Mouse (Mus musculus): ENCODE data around the gene Alox5ap.

The Alox5ap gene

DNA sequence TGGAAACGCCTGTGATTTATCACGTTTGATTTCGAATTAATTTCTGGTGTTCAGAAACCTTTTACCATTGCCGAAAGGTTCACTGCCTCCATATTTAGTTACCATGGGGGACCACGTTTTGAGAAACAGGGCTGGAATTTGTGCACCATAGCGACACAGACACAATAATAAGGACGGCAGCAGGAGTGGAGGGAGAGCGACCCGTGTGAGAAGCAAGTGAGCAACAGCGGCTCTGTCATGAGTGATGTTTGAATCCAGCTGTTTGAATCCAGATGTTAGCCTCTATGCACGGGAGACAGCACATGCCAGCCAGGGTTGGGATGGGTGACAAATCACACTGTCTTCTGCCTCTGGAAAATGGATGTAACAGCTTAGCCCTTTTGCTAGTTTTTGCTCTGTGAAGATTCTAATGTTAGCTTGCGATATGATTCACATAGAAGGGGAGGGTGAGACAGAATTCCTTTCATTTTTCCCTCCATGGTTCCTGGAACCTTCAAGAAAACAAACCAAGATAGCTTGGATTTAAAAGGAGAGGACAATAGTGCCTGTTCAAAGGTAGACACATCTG is 50.0 kb downstream of the Alox5ap start:
- no peak for DNase-seq (ENCODE audit: low spot score in 2 of 2)

GRCm38 (mm10) chr5:149316926-149317325 is 52.4 kb downstream of the Alox5ap start:
- no peak for DNase-seq (ENCODE audit: low spot score in 2 of 2)

DNA sequence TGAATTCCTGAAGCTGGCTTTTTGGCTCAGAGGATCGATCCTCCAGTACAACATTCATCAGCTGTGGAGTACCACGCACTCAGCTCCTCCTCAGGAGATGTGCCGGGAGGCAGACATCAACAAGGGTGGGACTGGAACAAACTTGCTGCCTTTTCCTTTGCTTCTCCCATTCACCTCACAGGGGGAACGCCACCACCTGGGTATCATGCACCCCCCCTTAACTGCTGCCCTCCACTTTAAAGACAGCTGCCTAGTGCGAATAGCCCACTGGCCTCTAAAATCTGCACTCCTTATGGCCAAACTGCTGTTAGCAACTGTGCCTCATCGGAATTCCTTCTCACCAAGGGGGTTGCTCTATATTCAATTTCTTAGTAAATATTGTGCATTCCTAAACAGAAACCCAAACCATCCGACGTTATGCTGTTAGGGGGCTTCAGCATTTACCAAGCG is 55.3 kb downstream of the Alox5ap start:
- no peak for DNase-seq (ENCODE audit: low spot score in 2 of 2)

- DNase-seq (ENCODE audit: low spot score in 2 of 2): peak in 1 of 2 experiments; percentile 52
Measured at GRCm38 (mm10) chr5:149320534-149321482, 56.2 kb downstream of the Alox5ap start.

- no peak for DNase-seq (ENCODE audit: low spot score in 2 of 2)
Measured at GRCm38 (mm10) chr5:149321909-149322841, 57.6 kb downstream of the Alox5ap start.

DNA sequence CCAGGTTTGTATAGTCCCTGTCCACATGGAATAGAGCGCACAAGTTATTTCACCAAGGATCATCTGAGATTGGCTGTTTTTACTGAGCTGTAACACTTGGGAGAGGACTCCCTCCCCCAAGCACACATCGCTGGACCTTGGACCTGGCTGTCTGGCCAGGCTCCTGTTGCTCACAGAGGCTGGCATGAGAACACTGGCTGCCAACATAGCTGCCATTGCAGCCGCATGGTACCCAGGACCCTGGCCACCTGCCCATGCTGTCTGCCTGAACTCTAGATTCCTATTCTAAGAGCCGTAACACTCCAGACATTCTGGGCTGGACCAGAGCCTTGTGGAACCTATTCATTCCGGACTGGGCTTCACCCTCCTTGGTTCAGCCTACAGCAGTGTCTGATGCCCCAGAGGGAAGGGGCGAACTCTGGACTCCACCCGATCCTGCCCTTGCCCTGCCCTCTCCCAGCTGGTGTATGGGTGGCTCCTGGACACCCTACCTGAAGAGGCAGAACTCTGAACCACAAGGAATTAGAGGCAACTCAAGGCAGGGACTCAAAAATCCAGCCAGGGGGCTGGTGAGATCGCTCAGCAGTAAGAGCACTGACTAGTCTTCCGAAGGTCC is 58.5 kb downstream of the Alox5ap start:
- peak in 1 of 2 experiments; percentile 70 for DNase-seq (ENCODE audit: low spot score in 2 of 2)

DNA sequence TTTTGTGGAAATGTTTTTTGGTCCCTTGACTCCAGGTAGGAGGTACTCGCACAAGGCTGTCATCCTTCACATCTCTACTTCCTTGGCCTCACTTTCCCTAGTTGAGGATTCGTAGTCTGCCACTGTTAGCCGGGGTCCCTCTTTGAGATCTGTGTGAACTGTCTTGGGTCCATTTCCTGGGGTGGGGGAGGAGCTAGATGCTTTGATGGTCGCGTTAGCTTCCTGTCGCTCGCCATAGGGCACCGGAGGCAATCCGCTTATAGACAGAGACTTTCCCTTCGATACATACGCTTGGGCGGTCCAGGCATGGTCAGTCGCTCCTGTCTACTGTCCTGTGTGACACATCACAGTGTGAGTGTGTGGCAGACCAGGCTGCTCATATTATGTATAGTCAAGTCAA is 60.2 kb downstream of the Alox5ap start:
- DNase-seq (ENCODE audit: low spot score in 2 of 2): no peak

DNA sequence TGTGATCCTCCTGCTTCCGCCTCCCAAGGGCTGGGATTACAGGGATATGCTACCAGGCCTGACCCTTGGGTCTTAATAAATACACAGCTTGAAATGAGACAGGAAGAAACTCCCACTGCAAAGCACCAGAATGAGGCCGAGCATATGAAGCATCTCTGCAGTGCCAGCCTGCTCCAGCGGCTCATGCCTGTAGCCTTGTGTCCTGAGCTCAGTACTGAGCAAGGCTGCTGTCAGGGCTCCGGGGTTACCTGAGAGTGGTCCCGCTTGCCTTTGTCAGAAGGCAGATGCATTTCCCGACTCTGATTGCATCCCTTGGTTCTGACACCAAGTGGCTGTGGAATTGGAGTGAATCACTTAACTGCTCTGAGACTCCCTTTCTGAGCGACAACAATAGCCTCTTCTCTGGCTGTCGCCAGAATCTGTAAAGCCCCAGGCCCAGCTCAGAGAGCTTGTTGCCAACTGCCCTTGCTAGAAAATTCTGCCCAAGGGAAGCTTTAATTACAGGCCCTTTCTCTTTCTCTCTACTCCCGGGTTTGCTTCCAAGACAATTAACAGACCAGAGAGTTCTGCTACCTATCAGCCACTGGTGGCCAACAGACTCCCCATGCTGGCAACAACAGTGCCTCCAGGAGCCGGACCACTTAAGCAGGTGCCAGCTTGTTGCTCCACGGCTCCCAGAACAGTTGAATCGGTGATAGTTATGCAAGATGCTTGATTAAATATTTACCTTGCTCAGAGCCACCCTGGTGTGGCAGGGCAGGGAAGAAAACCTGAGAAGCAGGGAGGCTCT is 64.7 kb downstream of the Alox5ap start:
- DNase-seq (ENCODE audit: low spot score in 2 of 2): no peak

GRCm38 (mm10) chr5:149330601-149331000 is 66.0 kb downstream of the Alox5ap start:
- DNase-seq (ENCODE audit: low spot score in 2 of 2): no peak

- DNase-seq (ENCODE audit: low spot score in 2 of 2): no peak
Measured at GRCm38 (mm10) chr5:149331407-149332143, 67.0 kb downstream of the Alox5ap start.

DNA sequence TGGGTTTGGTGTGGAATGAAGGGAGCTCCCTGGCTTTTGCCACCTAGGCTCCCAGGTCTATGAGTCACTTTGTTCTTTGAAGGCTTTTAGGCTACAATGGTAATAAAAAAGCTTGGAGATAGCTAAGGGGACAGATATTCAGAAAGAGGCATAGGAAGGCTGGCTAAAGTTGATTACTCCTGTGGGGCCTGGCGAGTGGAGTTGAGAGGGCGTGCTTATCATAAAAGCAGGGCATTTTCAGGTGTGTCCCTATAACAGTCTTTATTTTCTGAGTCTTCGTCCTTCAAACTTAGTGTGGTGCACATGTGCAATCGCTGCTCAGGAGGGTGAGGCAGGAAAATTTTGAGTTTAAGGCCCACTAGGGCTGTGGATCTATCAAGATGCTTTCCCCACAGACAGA is 68.2 kb downstream of the Alox5ap start:
- DNase-seq (ENCODE audit: low spot score in 2 of 2): no peak

GRCm38 (mm10) chr5:149333941-149334698 is 69.6 kb downstream of the Alox5ap start:
- no peak for DNase-seq (ENCODE audit: low spot score in 2 of 2)

GRCm38 (mm10) chr5:149335009-149335408 is 70.4 kb downstream of the Alox5ap start:
- no peak for DNase-seq (ENCODE audit: low spot score in 2 of 2)

GRCm38 (mm10) chr5:149335563-149336238 is 71.1 kb downstream of the Alox5ap start:
- DNase-seq (ENCODE audit: low spot score in 2 of 2): peak; percentile 73 to 91

- DNase-seq (ENCODE audit: low spot score in 2 of 2): no peak
Measured at GRCm38 (mm10) chr5:149337148-149337547, 72.6 kb downstream of the Alox5ap start.

All from cerebellum, postnatal 4 days (tissue).